Mouse (Mus musculus) heart, embryonic 15.5 days (tissue): Measurements from ENCODE around the gene Arhgap4. TPM values are rescaled to one million over a fixed set of nuclear protein-coding genes. Genes with fewer than 3 reads are reported as not detected.

Experiments used
- ATAC-seq: fragments of 200-750 bp; cut with Nextera tagmentation; replicated peaks from 2 replicates; pipeline ENCODE4 v1.8.0; 2017; ENCODE audit warnings: low read depth, moderate TSS enrichment; ENCODE audit not compliant: insufficient number of reproducible peaks, insufficient read depth, low FRiP score
- H3K27ac ChIP-seq: fragments of 300-500 bp; sonication (generic); 2 replicates; pipeline ENCODE4 v1.5.1; 2015; ENCODE audit warnings: mild to moderate bottlenecking, inconsistent platforms
- H3K27me3 ChIP-seq: fragments of 300-500 bp; sonication (generic); 2 replicates; pipeline ENCODE4 v1.6.1; 2015; ENCODE audit warnings: inconsistent platforms
- H3K36me3 ChIP-seq: fragments of 300-500 bp; sonication (generic); 2 replicates; pipeline ENCODE4 v1.6.1; 2015; ENCODE audit warnings: mild to moderate bottlenecking, inconsistent platforms
- H3K4me1 ChIP-seq: fragments of 300-500 bp; sonication (generic); replicated peaks from 2 replicates; pipeline ENCODE4 v1.6.1; 2015; ENCODE audit warnings: inconsistent platforms
- H3K4me2 ChIP-seq: fragments of 300-500 bp; sonication (generic); 2 replicates; pipeline ENCODE4 v1.6.1; 2015; ENCODE audit warnings: inconsistent platforms, mild to moderate bottlenecking, moderate library complexity
- H3K4me3 ChIP-seq: fragments of 300-500 bp; sonication (generic); 2 replicates; pipeline ENCODE4 v1.5.1; 2015; ENCODE audit warnings: mild to moderate bottlenecking, inconsistent platforms
- H3K9ac ChIP-seq: fragments of 300-500 bp; sonication (generic); 2 replicates; pipeline ENCODE4 v1.6.1; 2015; ENCODE audit warnings: mild to moderate bottlenecking, inconsistent platforms
- H3K9me3 ChIP-seq: fragments of 300-500 bp; sonication (generic); replicated peaks from 2 replicates; pipeline ENCODE4 v1.6.1; 2016; ENCODE audit warnings: inconsistent platforms
- WGBS: fragments of 180-500 bp; shearing (Covaris S2); methylation state at CpG from one replicate; pipeline ENCODE4 v1.1.7; 2015; ENCODE audit warnings: mixed read lengths; 5-methylcytosine and 5-hydroxymethylcytosine counted together
- polyA plus RNA-seq: library from polyadenylated mRNA; unstranded; fragments of >200 nt; fragmentation: Nextera tagmentation; extraction: Ambion mirVana; gene quantifications from 2 replicates; pipeline ENCODE4 v1.2.1, GENCODE M21; 2015

The Arhgap4 gene
- polyA plus RNA-seq, 1 experiment from 2014 or later: 1.2 TPM

DNA sequence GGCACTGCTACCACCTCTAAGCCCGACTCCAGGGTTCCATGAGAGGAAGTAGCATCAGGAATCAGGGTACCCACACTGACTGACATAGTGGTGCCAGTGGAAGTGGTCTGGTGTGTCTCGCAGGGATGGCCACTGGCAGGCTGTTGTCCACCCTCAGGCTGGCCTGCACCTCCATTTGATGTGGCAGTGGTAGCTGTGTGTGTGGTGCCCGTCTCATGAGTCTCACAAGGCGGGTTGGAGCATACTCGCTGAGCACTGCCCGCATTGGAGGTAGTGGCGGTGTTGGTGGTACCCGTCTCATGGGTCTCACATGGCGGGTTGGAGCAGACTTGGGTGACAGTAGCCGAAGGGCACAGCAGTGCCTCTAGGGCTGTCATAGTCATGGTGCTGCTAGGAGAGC, 27.7 kb upstream of the Arhgap4 start:
- Histone ChIP-seq H3K4me2 (no peak overlapping the region), H3K36me3 (peaks cover 69% of the 10 kb centered on the region), H3K27me3 (no peaks in the 10 kb centered on the region), H3K9ac (no peak overlapping the region), H3K4me1 (no peaks in the 10 kb centered on the region), H3K9me3 (no peaks in the 10 kb centered on the region), H3K4me3 (no peak overlapping the region), H3K27ac (no peak overlapping the region)
- no peak for ATAC-seq
- WGBS: 88% methylated on average over 10 of the region's 10 CpGs

DNA sequence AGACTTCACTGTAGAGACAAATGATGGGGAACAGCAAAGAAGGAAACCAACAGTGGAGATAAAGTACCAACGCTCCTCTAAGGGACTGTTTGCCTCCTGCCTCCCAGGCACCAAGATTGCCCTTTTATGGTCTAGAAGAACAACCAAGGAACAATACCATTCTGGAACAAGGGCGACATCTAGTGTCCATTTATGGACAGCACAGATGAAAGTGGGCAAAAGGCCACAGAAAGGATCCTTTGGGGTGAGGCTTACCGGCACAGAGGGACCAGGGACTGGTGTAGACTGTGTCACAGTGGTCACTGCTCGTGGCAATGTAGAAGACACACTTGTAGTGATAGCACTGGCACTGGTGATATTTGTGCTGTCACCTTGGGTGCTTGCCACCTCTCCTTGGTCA, 27.0 kb upstream of the Arhgap4 start:
- H3K4me1 ChIP-seq: no peaks in the 10 kb centered on the region
- H3K4me2 ChIP-seq: no peak overlapping the region
- 24% methylated on average over 4 of the region's 4 CpGs for WGBS
- H3K27me3 ChIP-seq: no peaks in the 10 kb centered on the region
- no peak overlapping the region for H3K4me3 ChIP-seq
- ATAC-seq: no peak
- H3K36me3 ChIP-seq: peaks cover 71% of the 10 kb centered on the region
- no peak overlapping the region for H3K9ac ChIP-seq
- H3K27ac ChIP-seq: no peak overlapping the region
- H3K9me3 ChIP-seq: no peaks in the 10 kb centered on the region

DNA sequence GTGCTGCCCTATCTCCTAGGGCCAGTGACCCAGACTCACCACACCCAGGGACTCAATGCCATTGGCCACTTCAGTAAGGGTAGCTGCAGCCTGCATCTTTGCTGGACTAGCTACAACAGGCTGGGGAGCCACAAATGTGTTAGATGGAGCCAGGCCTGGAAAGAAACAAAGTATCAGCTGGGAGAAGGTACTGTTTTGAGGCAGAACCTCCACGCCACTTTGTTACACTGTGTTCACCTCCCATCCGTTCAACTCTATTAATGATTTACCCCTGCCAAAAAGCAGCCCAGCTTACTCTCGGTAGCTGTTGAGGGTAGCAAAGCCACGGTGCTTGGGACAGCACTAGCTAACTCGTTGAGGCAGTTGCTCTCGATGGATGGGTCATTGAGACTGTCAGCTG, 25.2 kb upstream of the Arhgap4 start:
- Histone ChIP-seq H3K4me2 (no peak overlapping the region), H3K9me3 (no peaks in the 10 kb centered on the region), H3K36me3 (peaks cover 63% of the 10 kb centered on the region), H3K27me3 (no peaks in the 10 kb centered on the region), H3K4me3 (no peak overlapping the region), H3K4me1 (peaks cover 5% of the 10 kb centered on the region), H3K27ac (no peak overlapping the region), H3K9ac (no peak overlapping the region)
- WGBS: 77% methylated on average over 6 of the region's 6 CpGs
- no peak for ATAC-seq

DNA sequence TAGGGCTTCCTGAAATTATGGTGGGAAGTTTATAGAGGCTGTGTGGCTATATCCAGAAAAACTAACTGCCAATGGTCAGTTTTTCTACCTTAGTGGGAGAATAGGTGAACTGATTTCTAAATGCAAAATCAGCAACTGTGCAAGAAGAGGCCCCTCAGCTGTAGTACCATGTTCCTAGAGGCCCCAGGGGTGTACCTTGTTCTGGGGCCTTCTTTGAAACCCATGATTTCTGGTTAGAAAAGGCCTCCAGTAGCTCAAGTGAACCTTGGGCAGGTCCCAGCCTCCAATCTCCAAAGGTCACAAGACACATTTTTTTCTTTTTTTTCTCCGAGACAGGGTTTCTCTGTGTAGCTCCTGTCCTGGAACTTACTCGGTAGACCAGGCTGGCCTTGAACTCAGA, 20.6 kb upstream of the Arhgap4 start:
- Histone ChIP-seq H3K4me3 (no peak overlapping the region), H3K27ac (peak overlapping the region; percentile 27; the same call in 1 of the 2 replicates), H3K4me1 (peaks cover 8% of the 10 kb centered on the region), H3K4me2 (no peak overlapping the region), H3K36me3 (peaks cover 37% of the 10 kb centered on the region), H3K9me3 (no peaks in the 10 kb centered on the region), H3K9ac (no peak overlapping the region), H3K27me3 (no peaks in the 10 kb centered on the region)
- WGBS: 66% methylated on average over 2 of the region's 2 CpGs
- ATAC-seq: no peak

DNA sequence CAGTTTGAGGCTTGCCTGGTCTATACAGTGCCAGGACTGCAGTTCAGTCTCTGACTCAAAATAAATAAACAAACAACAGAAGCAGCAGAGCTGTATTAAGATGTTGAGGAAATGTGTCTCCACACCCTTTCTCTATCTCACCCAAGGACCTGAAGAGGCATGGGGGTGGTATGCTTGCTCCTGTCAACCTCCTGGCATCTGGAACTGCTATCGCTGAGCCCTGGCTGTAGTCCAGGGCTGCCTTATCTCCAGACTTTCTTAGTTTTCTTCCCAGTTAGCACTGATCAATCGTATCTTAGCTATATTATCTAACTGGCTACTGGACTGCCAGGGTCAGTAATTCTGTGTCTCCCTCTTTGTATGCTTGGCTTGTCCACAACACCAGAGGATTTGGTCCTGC, 20.2 kb upstream of the Arhgap4 start:
- Histone ChIP-seq H3K36me3 (peaks cover 32% of the 10 kb centered on the region), H3K27me3 (no peaks in the 10 kb centered on the region), H3K4me2 (no peak overlapping the region), H3K4me3 (no peak overlapping the region), H3K4me1 (peaks cover 8% of the 10 kb centered on the region), H3K27ac (0 out of 2 replicates have a peak overlapping the region, but pooled peaks have one; percentile 27), H3K9ac (no peak overlapping the region), H3K9me3 (no peaks in the 10 kb centered on the region)
- no peak for ATAC-seq
- WGBS: 16% methylated on average over 2 of the region's 2 CpGs

DNA sequence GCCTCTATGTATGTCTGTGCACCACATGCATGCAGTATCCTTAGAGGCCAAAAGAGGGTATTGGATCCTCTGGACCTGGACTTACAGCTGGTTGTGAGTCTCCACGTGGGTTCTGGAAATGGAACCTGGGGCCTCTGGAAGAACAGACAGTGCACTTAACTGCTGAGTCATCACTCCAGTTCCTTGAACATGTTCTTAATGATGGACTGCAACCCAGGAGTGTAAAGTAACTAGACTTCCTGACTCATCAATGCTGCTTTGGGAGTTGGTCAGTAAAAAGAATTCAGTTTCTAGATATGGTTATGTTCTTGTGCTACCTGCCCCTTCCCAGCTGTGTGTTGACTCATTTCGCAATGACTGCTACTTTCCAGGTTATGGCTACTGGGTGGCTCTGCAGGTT, 10.2 kb upstream of the Arhgap4 start:
- 72% methylated on average over 2 of the region's 2 CpGs for WGBS
- Histone ChIP-seq H3K9me3 (no peaks in the 10 kb centered on the region), H3K36me3 (no peaks in the 10 kb centered on the region; the same call in 1 of the 2 replicates), H3K27me3 (no peaks in the 10 kb centered on the region), H3K4me2 (no peak overlapping the region), H3K4me1 (0 out of 2 replicates have a peak, but pooled peaks cover 3% of the 10 kb centered on the region), H3K4me3 (no peak overlapping the region), H3K9ac (no peak overlapping the region), H3K27ac (no peak overlapping the region)
- ATAC-seq: no peak

DNA sequence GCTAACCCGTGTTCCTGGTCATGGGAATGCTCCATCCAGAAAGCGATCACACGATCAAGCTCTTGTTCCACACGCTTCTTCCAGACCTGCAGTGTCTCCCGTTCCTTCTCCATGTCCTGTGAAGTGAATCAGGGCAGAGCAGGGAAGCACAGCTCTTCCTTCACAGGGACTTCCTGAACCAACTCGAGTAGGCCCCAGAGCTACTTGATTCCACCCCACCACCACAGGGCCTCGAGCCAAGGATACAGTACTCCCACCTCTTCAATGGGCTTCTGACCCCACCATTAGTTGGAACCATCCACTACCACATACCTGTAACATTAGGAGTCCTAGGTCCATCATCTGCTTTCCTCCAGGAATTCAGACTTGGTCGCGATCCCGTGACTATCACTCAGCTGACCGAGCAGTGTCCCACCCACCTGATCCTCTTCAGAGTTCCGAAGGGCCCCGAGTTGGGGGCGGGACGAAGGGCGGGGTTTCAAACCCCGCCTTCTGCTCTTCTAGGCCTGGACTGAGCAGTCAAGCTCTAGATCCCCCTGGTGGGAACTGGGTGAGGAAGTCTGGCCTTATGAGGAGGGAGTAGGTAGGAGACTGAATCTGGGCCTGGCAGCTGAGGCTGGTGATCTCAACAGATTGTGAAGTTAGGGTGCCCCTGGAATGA, 8.9 kb upstream of the Arhgap4 start, which contains the start of gene Renbp:
Renbp (minus strand) TSS at position 449 of the 661 bp plus-strand sequence.
- Histone ChIP-seq H3K4me3 (peak within 1 kb of the TSS; percentile 48), H3K36me3 (no peaks in the 10 kb centered on the region; the same call in 1 of the 2 replicates), H3K27ac (peak within 1 kb of the TSS; percentile 31), H3K4me1 (0 out of 2 replicates have a peak, but pooled peaks cover 3% of the 10 kb centered on the region), H3K27me3 (no peaks in the 10 kb centered on the region), H3K4me2 (peak within 1 kb of the TSS; percentile 55), H3K9me3 (no peaks in the 10 kb centered on the region), H3K9ac (peak within 1 kb of the TSS; percentile 31; the same call in 1 of the 2 replicates)
- WGBS: 32% methylated on average over 17 of the region's 17 CpGs
- ATAC-seq: peak; percentile 92

DNA sequence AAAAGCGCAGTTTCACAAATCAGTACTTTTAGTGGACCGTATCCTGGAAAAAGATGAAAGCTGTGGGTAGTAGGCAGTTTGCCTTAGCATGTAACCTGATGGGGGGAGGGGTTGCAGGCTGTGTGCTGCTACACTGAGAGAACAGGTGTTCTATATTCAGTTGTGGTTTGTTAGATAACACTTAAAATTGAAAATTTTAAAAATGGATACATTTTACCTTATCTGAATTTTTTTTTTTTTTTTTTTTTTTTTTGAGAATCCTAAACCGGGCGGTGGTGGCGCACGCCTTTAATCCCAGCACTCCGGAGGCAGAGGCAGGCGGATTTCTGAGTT, 846 bp upstream of the Arhgap4 start:
- Histone ChIP-seq H3K9ac (no peak overlapping the region), H3K4me2 (peak overlapping the region; percentile 79), H3K4me3 (peak overlapping the region; percentile 60), H3K27me3 (no peaks in the 10 kb centered on the region), H3K27ac (peak overlapping the region; percentile 83; the same call in 1 of the 2 replicates), H3K4me1 (peaks cover 3% of the 10 kb centered on the region), H3K36me3 (peaks cover 6% of the 10 kb centered on the region; the same call in 1 of the 2 replicates), H3K9me3 (no peaks in the 10 kb centered on the region)
- no peak for ATAC-seq
- 73% methylated on average over 8 of the region's 8 CpGs for WGBS

DNA sequence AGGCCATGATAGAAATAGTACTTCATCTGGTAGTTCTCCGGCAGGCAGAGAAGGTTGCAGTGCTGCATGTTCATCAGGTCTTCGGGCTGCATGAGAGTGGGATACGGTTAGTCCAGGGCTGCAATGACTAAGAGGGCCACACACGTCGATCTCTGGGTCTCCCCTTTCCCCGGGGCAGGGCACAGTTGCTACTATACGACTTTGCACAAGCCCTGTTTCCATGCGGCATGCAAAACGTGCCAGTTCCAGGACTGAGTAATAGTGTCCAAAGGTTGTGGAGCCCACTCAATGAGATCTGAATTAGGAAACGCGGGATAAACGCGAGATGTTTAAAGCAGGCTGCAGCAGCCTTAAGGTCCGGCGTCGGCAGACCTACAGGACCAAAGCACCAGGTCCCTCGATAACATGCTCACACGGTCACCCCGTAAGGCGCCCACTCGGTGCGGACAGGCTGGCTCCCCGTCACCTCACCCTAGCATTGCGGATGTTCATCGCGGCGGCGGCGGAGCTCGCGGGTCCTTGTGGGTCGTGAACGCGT, 316 bp downstream of the Arhgap4 start:
- ATAC-seq: 0 out of 2 replicates have a peak, but pooled peaks have one; percentile 3
- Histone ChIP-seq H3K27ac (peak overlapping the region; percentile 85), H3K9me3 (no peaks in the 10 kb centered on the region), H3K36me3 (peaks cover 6% of the 10 kb centered on the region; the same call in 1 of the 2 replicates), H3K9ac (peak overlapping the region; percentile 64), H3K27me3 (no peaks in the 10 kb centered on the region), H3K4me2 (peak overlapping the region; percentile 79), H3K4me3 (peak overlapping the region; percentile 60), H3K4me1 (peaks cover 3% of the 10 kb centered on the region)
- 15% methylated on average over 34 of the region's 34 CpGs for WGBS

DNA sequence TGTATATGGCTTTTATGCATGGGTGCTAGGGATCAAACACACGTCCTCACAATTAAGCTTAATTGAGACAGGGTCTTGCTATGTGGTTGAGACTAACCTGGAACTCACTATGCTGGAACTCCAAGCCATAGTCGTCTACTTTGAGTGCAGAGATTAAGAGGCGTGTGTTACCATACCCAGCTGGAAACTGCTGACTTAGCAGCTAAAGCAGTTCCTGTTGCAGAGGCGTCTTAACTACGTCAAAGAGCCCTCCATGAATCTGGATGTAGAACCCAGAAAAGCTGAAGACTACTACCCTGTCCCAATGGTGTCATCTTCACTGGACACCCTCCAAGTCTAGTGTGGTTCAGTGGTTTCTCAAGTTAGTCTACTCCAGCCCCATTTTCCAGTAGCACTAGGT, 3.0 kb downstream of the Arhgap4 start:
- Histone ChIP-seq H3K9ac (no peak overlapping the region), H3K27me3 (no peaks in the 10 kb centered on the region), H3K4me1 (peaks cover 6% of the 10 kb centered on the region), H3K4me2 (no peak overlapping the region), H3K4me3 (no peak overlapping the region), H3K9me3 (no peaks in the 10 kb centered on the region), H3K36me3 (peaks cover 6% of the 10 kb centered on the region; the same call in 1 of the 2 replicates), H3K27ac (no peak overlapping the region)
- 80% methylated on average over 5 of the region's 5 CpGs for WGBS
- no peak for ATAC-seq

DNA sequence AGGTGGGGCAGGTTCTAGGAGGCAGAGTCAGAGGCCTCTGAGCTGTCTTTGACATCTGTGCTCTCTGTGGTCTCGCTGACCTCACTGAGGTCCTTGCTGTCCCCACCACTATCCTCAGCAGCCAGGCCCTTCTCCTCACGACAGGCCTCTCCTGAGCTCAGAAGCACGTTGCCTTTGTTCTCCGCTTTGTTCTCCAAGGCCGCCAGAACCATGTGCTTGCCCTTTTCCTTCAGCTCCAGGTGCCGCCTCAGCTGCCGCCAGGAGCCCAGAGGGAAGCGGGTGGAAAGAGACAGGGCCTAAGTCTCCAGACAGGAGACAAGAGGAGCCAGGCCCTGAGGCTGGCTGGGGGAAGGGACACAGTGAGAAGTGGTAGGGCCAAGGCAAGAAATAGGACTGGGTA, 4.7 kb downstream of the Arhgap4 start:
- WGBS: 84% methylated on average over 8 of the region's 8 CpGs
- Histone ChIP-seq H3K4me2 (no peak overlapping the region), H3K4me3 (no peak overlapping the region), H3K4me1 (peaks cover 2% of the 10 kb centered on the region; the same call in 1 of the 2 replicates), H3K27ac (no peak overlapping the region), H3K9me3 (no peaks in the 10 kb centered on the region), H3K27me3 (no peaks in the 10 kb centered on the region), H3K36me3 (peaks cover 6% of the 10 kb centered on the region; the same call in 1 of the 2 replicates), H3K9ac (no peak overlapping the region)
- ATAC-seq: no peak
